Mouse (Mus musculus) retina, adult 2 months (tissue): Measurements from ENCODE around the gene Ndufa5.

Source experiments
- DNase-seq: peaks from one replicate; pipeline ENCODE4 v3.0.0-alpha.2; 2012; ENCODE audit warnings: low read depth, low spot score

Ndufa5 gene

DNA sequence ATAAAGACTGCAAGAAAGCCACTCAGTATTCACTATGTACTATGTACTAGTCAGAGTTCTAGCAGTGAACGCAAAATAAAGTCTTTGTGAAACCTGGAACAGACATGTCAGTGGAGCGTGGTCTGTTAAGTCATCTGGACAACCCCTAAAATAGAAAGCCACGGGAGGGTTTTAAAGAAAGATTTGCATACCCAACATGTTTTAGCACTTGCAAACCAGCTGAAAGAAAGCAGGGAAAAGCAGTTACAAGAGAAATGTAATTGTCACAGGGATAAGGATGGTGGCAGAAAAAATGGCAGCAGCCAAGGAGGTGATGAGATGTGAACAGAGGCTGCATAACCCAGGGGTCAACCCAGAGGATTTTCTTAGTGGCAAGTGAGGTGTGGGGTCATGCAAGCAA lies 2.1 kb downstream of the Ndufa5 start:
- no peak for DNase-seq

DNA sequence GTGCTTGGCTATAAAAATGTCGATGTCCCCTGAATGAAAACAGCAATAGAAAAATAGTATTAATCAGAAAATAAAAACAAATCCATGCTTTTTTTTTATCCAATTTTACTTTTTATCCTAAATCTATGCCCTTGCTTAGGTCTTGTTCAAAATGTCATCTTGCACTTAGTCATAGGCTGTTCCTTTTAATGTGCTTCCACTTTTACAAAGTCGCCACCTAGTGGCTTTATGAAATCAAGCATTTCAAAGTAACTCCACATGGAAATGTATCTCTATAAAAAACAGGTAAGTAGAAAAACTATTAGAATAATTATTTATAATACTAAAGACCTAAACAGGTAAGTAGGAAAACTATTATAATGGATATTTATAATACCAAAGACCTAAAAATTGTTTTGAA lies 11.6 kb downstream of the Ndufa5 start:
- DNase-seq, result no peak

GRCm38 (mm10) chr6:24514552-24515284 lies 13.1 kb downstream of the Ndufa5 start, which contains the start of gene Iqub:
Iqub (minus strand) TSS chr6:24515067.
- no peak for DNase-seq

DNA sequence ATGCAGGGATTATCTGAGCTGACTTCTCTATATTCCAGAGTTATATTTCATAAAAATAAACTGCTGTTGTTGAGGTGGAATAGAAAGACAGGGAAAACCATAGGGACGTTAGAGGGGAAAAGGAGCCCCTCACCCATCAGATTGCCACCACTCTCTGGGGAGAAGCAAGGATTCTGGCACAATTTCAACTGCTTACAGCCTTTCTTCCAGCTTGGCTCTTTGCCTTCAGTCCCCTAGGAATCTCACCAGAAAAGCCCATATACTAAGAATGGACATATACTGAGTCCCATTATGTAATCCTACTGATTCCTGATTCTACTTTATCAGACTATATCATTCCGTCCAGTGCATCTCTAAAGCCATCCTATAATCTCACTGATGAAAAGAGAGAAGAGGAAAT lies 23.7 kb downstream of the Ndufa5 start:
- no peak for DNase-seq

DNA sequence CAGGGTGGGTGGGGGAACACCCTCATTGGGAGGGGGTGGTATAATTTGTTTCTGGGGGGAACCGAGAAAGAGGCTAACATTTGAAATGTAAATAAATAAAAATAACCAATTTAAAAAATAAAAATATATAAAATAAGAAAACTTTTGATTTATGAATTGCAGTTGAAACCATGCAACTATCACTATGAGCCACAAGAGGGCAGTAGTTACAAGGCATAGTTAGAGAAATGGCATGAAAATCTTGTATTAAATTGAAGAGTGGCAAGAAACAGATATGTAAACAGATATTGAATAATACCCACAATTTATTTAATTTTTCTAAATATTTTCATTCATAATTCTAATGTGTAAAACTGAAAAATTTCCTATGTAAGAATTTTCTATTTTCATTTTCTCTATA lies 37.5 kb downstream of the Ndufa5 start:
- no peak for DNase-seq

GRCm38 (mm10) chr6:24486530-24486929 lies 41.3 kb downstream of the Ndufa5 start:
- no peak for DNase-seq

GRCm38 (mm10) chr6:24470571-24471132 lies 57.2 kb downstream of the Ndufa5 start:
- no peak for DNase-seq

DNA sequence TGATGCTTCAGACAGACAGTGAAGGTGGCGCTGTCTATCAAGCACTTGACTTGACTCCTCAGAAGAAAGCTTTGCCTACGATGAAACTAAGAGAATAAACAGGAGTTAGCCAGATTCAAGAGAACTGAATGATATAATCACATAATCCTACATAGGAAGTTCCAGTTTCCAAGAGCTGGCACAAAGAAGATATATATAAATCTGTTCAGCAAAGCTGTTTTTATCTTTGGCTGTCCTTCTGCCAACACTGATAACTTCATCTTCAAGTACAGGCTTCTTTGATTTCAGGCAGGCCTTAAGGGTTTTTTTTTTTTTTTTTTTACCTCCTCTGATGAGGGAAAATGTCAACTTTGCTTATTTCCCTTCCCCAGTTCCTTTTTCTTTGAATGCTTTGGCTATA lies 57.7 kb downstream of the Ndufa5 start:
- no peak for DNase-seq
